Mouse (Mus musculus): ENCODE measurements around the gene AW011738. TPM values are rescaled to one million over a fixed set of nuclear protein-coding genes. Genes with fewer than 3 reads are reported as not detected.

Gene AW011738
- polyA plus RNA-seq, 1 experiment from 2014 or later = 0.84 TPM

DNA sequence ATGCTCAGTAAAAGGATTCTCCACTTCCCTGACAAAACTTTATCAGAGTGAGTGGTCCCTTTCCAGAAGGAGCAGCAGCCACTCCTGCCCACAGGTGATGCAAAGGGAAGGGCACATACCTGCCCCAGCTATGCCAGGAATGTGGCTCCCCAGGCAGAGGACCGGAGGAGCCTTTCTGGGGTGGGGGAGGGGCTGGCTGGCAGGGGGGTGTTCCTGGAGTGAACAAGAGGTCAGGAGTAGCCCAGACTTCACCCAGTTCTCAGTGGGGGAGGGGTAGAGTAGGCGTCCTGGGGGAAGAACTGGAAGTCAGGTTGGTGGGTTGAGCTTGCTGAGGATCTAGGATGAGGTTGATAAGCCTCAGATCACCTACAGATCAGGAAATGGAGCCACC is 9.9 kb upstream of the AW011738 start:
- Histone ChIP-seq H3K27ac (replicated peaks in 1 of 2; ENCODE audit: control insufficient read depth in 1 of 2, insufficient read depth in 1 of 2, low read depth in 2 of 2, low read length in 2 of 2) (peak overlapping the region in 1 of 2 experiments; percentile 17; a peak in 1 of 4 replicates), H3K27me3 (ENCODE audit: control insufficient read depth, insufficient read depth, low read length) (no peaks in the 10 kb centered on the region), H3K9me3 (ENCODE audit: control insufficient read depth, low read length) (no peaks in the 10 kb centered on the region), H3K4me3 (ENCODE audit: control insufficient read depth in 1 of 2, insufficient read depth in 1 of 2, low read depth in 1 of 2, low read length in 2 of 2) (no peak overlapping the region), H3K36me3 (ENCODE audit: control insufficient read depth, insufficient read depth, low read length) (peaks cover 42% of the 10 kb centered on the region), H3K4me1 (ENCODE audit: control insufficient read depth in 2 of 2, insufficient read depth in 2 of 2, low read length in 2 of 2) (peaks cover 50 to 68% of the 10 kb centered on the region in 2 experiments), H3K4me2 (ENCODE audit: low read length) (no peak overlapping the region), H3K9ac (ENCODE audit: low read length) (peak overlapping the region; percentile 19; the same call in 1 of the 2 replicates)
- no peak for ATAC-seq (ENCODE audit: insufficient number of reproducible peaks, insufficient read depth, low FRiP score, low read depth)
- WGBS = 28% methylated on average over 2 of the region's 2 CpGs

- Histone ChIP-seq H3K9me3 (ENCODE audit: control insufficient read depth, low read length) (no peaks in the 10 kb centered on the region), H3K27me3 (ENCODE audit: control insufficient read depth, insufficient read depth, low read length) (no peaks in the 10 kb centered on the region), H3K27ac (replicated peaks in 1 of 2; ENCODE audit: control insufficient read depth in 1 of 2, insufficient read depth in 1 of 2, low read depth in 2 of 2, low read length in 2 of 2) (no peak overlapping the region), H3K4me2 (ENCODE audit: low read length) (no peak overlapping the region), H3K4me1 (ENCODE audit: control insufficient read depth in 2 of 2, insufficient read depth in 2 of 2, low read length in 2 of 2) (peaks cover 44 to 60% of the 10 kb centered on the region in 2 experiments), H3K36me3 (ENCODE audit: control insufficient read depth, insufficient read depth, low read length) (peaks cover 42% of the 10 kb centered on the region), H3K9ac (ENCODE audit: low read length) (no peak overlapping the region), H3K4me3 (ENCODE audit: control insufficient read depth in 1 of 2, insufficient read depth in 1 of 2, low read depth in 1 of 2, low read length in 2 of 2) (no peak overlapping the region)
- WGBS = 64% methylated on average over 5 of the region's 5 CpGs
- ATAC-seq (ENCODE audit: insufficient number of reproducible peaks, insufficient read depth, low FRiP score, low read depth) = no peak
Observed at GRCm38 (mm10) chr4:156193906-156194305, 9.2 kb upstream of the AW011738 start.

DNA sequence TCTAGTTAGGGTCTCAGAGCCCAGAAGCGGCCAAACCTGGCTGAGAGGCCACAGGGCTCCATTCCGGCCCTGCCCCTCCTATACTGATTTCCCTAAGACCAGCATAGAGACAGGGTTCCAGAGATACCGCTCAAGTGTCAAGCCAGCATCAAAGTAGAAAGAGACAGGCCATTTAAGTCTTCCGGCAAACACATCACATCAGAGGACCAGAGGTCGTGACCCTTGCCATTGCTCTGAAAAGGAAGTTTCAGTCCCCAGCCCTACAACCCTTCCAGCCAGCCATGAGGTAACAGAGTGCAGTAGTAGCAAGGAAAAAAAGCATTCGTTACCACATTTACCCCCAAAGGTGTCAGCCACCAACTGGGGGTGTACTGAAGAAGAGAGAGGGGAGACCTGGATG is 8.8 kb upstream of the AW011738 start:
- Histone ChIP-seq H3K36me3 (ENCODE audit: control insufficient read depth, insufficient read depth, low read length) (peaks cover 42% of the 10 kb centered on the region), H3K4me1 (ENCODE audit: control insufficient read depth in 2 of 2, insufficient read depth in 2 of 2, low read length in 2 of 2) (peaks cover 40 to 56% of the 10 kb centered on the region in 2 experiments), H3K4me2 (ENCODE audit: low read length) (0 out of 2 replicates have a peak overlapping the region, but pooled peaks have one; percentile 8), H3K27ac (replicated peaks in 1 of 2; ENCODE audit: control insufficient read depth in 1 of 2, insufficient read depth in 1 of 2, low read depth in 2 of 2, low read length in 2 of 2) (no peak overlapping the region), H3K4me3 (ENCODE audit: control insufficient read depth in 1 of 2, insufficient read depth in 1 of 2, low read depth in 1 of 2, low read length in 2 of 2) (no peak overlapping the region), H3K27me3 (ENCODE audit: control insufficient read depth, insufficient read depth, low read length) (no peaks in the 10 kb centered on the region), H3K9me3 (ENCODE audit: control insufficient read depth, low read length) (no peaks in the 10 kb centered on the region), H3K9ac (ENCODE audit: low read length) (no peak overlapping the region)
- no peak for ATAC-seq (ENCODE audit: insufficient number of reproducible peaks, insufficient read depth, low FRiP score, low read depth)
- WGBS = 60% methylated on average over 6 of the region's 6 CpGs

- peaks cover 26% of the 10 kb centered on the region for H3K36me3 ChIP-seq (ENCODE audit: control insufficient read depth, insufficient read depth, low read length)
- peak overlapping the region; percentile 84 to 93 for H3K4me3 ChIP-seq (ENCODE audit: control insufficient read depth in 1 of 2, insufficient read depth in 1 of 2, low read depth in 1 of 2, low read length in 2 of 2)
- peak overlapping the region; percentile 94 for H3K9ac ChIP-seq (ENCODE audit: low read length)
- H3K27ac ChIP-seq (replicated peaks in 1 of 2; ENCODE audit: control insufficient read depth in 1 of 2, insufficient read depth in 1 of 2, low read depth in 2 of 2, low read length in 2 of 2) = peak overlapping the region; percentile 11 to 78
- no peaks in the 10 kb centered on the region for H3K27me3 ChIP-seq (ENCODE audit: control insufficient read depth, insufficient read depth, low read length)
- no peak for ATAC-seq (ENCODE audit: insufficient number of reproducible peaks, insufficient read depth, low FRiP score, low read depth)
- peaks cover 30 to 45% of the 10 kb centered on the region in 2 experiments for H3K4me1 ChIP-seq (ENCODE audit: control insufficient read depth in 2 of 2, insufficient read depth in 2 of 2, low read length in 2 of 2)
- 4% methylated on average over 35 of the region's 35 CpGs for WGBS
- H3K4me2 ChIP-seq (ENCODE audit: low read length) = peak overlapping the region; percentile 98
- H3K9me3 ChIP-seq (ENCODE audit: control insufficient read depth, low read length) = no peaks in the 10 kb centered on the region
Observed at GRCm38 (mm10) chr4:156195927-156196870, 6.9 kb upstream of the AW011738 start.

- Histone ChIP-seq H3K4me2 (ENCODE audit: low read length) (peak within 1 kb of the TSS; percentile 98), H3K9me3 (ENCODE audit: control insufficient read depth, low read length) (no peaks in the 10 kb centered on the region), H3K27me3 (ENCODE audit: control insufficient read depth, insufficient read depth, low read length) (no peaks in the 10 kb centered on the region), H3K9ac (ENCODE audit: low read length) (peak within 1 kb of the TSS; percentile 94), H3K4me1 (ENCODE audit: control insufficient read depth in 2 of 2, insufficient read depth in 2 of 2, low read length in 2 of 2) (peaks cover 30 to 45% of the 10 kb centered on the region in 2 experiments), H3K4me3 (ENCODE audit: control insufficient read depth in 1 of 2, insufficient read depth in 1 of 2, low read depth in 1 of 2, low read length in 2 of 2) (peak within 1 kb of the TSS; percentile 84 to 93), H3K36me3 (ENCODE audit: control insufficient read depth, insufficient read depth, low read length) (peaks cover 18% of the 10 kb centered on the region), H3K27ac (replicated peaks in 1 of 2; ENCODE audit: control insufficient read depth in 1 of 2, insufficient read depth in 1 of 2, low read depth in 2 of 2, low read length in 2 of 2) (peak within 1 kb of the TSS; percentile 77 to 91)
- WGBS = under 1% methylated on average over 46 of the region's 88 CpGs
- peak; percentile 81 for ATAC-seq (ENCODE audit: insufficient number of reproducible peaks, insufficient read depth, low FRiP score, low read depth)
Observed at GRCm38 (mm10) chr4:156197131-156197828, 5.8 kb upstream of the AW011738 start, which contains the start of gene Agrn. Gene Agrn, minus strand, starts transcription at chr4:156197488.

- H3K27ac ChIP-seq (replicated peaks in 1 of 2; ENCODE audit: control insufficient read depth in 1 of 2, insufficient read depth in 1 of 2, low read depth in 2 of 2, low read length in 2 of 2) = peak overlapping the region; percentile 77 to 91
- ATAC-seq (ENCODE audit: insufficient number of reproducible peaks, insufficient read depth, low FRiP score, low read depth) = peak; percentile 87
- H3K4me3 ChIP-seq (ENCODE audit: control insufficient read depth in 1 of 2, insufficient read depth in 1 of 2, low read depth in 1 of 2, low read length in 2 of 2) = peak overlapping the region; percentile 48 to 84
- H3K9ac ChIP-seq (ENCODE audit: low read length) = peak overlapping the region; percentile 73
- H3K4me1 ChIP-seq (ENCODE audit: control insufficient read depth in 2 of 2, insufficient read depth in 2 of 2, low read length in 2 of 2) = peaks cover 27 to 44% of the 10 kb centered on the region in 2 experiments
- WGBS = under 1% methylated on average over 25 of the region's 26 CpGs
- H3K4me2 ChIP-seq (ENCODE audit: low read length) = peak overlapping the region; percentile 59
- peaks cover 14% of the 10 kb centered on the region for H3K36me3 ChIP-seq (ENCODE audit: control insufficient read depth, insufficient read depth, low read length)
- no peaks in the 10 kb centered on the region for H3K9me3 ChIP-seq (ENCODE audit: control insufficient read depth, low read length)
- H3K27me3 ChIP-seq (ENCODE audit: control insufficient read depth, insufficient read depth, low read length) = no peaks in the 10 kb centered on the region
Observed at GRCm38 (mm10) chr4:156197829-156198205, 5.3 kb upstream of the AW011738 start.
